Mouse (Mus musculus): ENCODE data around the gene Gm17190. TPM values are rescaled to one million over a fixed set of nuclear protein-coding genes. Genes with fewer than 3 reads are reported as not detected.

The Gm17190 gene
- polyA plus RNA-seq, 1 experiment from 2014 or later: not detected

DNA sequence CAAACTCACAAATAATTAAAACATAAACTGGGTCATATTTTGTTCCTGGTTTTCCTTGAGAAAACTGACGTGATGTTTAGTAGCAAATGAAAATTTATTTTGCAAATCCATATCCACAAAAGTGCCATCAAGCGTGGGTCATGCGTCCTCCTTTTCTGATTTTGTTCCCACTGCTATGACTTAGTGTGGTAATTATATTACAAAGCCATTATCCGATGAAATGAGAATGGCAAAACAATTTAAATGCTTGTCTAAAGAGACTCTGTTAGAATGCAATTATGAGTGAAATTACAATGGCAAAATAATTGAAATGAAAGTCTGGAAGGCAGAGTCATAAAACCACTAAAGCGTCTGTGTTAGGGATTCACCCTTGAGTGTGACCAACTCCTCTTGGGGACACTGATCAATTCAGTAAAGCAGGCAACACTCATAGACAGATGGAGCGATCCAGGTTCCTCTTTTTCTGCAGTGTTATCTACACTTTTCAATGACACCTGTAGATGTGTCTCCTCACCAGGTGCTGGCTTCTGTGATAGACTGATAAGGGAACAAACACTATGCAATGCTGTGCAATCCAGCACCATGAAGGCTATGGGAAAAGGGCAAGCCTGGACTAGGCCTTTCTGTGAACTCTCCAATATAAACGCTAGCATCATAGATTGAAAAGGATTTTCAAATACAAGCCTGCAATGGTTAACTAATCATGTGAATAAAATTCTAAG is 3.9 kb downstream of the Gm17190 start:
- H3K27ac ChIP-seq (replicated peaks): no peak overlapping the region
- no peak overlapping the region for H3K4me3 ChIP-seq (ENCODE audit: low read depth, low read length)
- H3K36me3 ChIP-seq (ENCODE audit: control insufficient read depth, insufficient read depth, low read length): no peaks in the 10 kb centered on the region
- 68% methylated on average over 7 of the region's 7 CpGs for WGBS
- no peak for DNase-seq (ENCODE audit: low spot score)
- no peak for TF ChIP-seq EP300 (optimal IDR thresholded peaks at IDR 0.05)
- no peak for TF ChIP-seq CTCF (IDR thresholded peaks at IDR 0.05; ENCODE audit: low read depth)
- no peak overlapping the region for H3K4me2 ChIP-seq (replicated peaks; ENCODE audit: low read depth)
- H3K9me3 ChIP-seq (ENCODE audit: control insufficient read depth, low read length): no peaks in the 10 kb centered on the region
- no peaks in the 10 kb centered on the region for H3K27me3 ChIP-seq (ENCODE audit: control insufficient read depth, insufficient read depth, low read length)
- no peak overlapping the region for H3K9ac ChIP-seq (ENCODE audit: low read length)
- ATAC-seq (ENCODE audit: low FRiP score, low TSS enrichment): no peak
- H3K4me1 ChIP-seq (replicated peaks; ENCODE audit: control insufficient read depth, insufficient read depth): no peaks in the 10 kb centered on the region

DNA sequence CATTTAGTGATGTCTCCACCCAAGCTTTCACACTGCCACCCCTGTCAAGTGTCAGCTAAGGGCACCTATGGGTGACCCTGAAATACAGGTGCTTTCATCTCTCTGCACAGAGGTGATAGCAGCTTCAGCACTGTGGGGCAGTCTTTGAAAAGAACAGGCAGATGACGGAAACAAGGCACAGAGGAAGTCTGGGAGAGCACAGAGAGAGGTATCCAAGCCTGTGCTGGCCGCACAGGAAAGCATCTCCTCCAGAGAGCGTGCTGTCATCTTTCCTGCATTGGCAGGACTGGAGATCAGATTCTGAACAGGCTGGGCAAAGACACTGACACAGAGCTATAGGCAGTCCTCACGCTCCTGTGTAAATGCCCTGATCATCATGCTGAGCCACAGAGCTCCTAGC is 9.1 kb downstream of the Gm17190 start:
- Histone ChIP-seq H3K36me3 (ENCODE audit: control insufficient read depth, insufficient read depth, low read length) (no peaks in the 10 kb centered on the region), H3K4me3 (ENCODE audit: low read depth, low read length) (no peak overlapping the region), H3K4me2 (replicated peaks; ENCODE audit: low read depth) (no peak overlapping the region), H3K27me3 (ENCODE audit: control insufficient read depth, insufficient read depth, low read length) (no peaks in the 10 kb centered on the region), H3K9ac (ENCODE audit: low read length) (no peak overlapping the region), H3K4me1 (replicated peaks; ENCODE audit: control insufficient read depth, insufficient read depth) (no peaks in the 10 kb centered on the region), H3K9me3 (ENCODE audit: control insufficient read depth, low read length) (no peaks in the 10 kb centered on the region), H3K27ac (replicated peaks) (no peak overlapping the region)
- ATAC-seq (ENCODE audit: low FRiP score, low TSS enrichment) (no peak), DNase-seq (ENCODE audit: low spot score) (no peak)
- TF ChIP-seq EP300 (optimal IDR thresholded peaks at IDR 0.05) (no peak), CTCF (IDR thresholded peaks at IDR 0.05; ENCODE audit: low read depth) (no peak)
- whole genome bisulfite sequencing: 59% methylated on average over 4 of the region's 4 CpGs

- no peaks in the 10 kb centered on the region for H3K4me1 ChIP-seq (replicated peaks; ENCODE audit: control insufficient read depth, insufficient read depth)
- 63% methylated on average over 4 of the region's 4 CpGs for WGBS
- DNase-seq (ENCODE audit: low spot score): no peak
Observed at GRCm38 (mm10) chr13:96106367-96106766, 24.5 kb downstream of the Gm17190 start.

DNA sequence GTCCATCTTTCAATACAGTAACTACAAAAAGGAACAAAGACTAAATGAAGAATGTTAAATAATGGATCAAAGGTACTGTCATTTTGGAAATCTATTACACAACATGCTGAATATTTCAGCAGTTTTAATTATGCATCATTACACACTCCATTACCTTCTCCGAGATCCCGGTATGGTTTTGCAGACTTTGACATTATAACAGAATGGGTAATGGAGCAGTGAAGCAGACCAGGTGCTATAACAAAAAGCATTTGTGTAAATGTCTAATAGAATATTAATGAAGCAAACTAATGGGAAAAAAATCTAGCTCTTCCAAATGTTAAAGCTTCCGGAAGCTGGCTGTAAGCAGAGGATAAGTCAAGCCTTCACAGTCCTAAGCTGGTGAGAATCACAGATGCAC is 28.9 kb downstream of the Gm17190 start:
- Histone ChIP-seq H3K4me2 (replicated peaks; ENCODE audit: low read depth) (no peak overlapping the region), H3K36me3 (ENCODE audit: control insufficient read depth, insufficient read depth, low read length) (no peaks in the 10 kb centered on the region), H3K4me1 (replicated peaks; ENCODE audit: control insufficient read depth, insufficient read depth) (no peaks in the 10 kb centered on the region), H3K9me3 (ENCODE audit: control insufficient read depth, low read length) (no peaks in the 10 kb centered on the region), H3K27ac (replicated peaks) (no peak overlapping the region), H3K9ac (ENCODE audit: low read length) (no peak overlapping the region), H3K4me3 (ENCODE audit: low read depth, low read length) (no peak overlapping the region), H3K27me3 (ENCODE audit: control insufficient read depth, insufficient read depth, low read length) (no peaks in the 10 kb centered on the region)
- no peak for ATAC-seq (ENCODE audit: low FRiP score, low TSS enrichment)
- 73% methylated on average over 3 of the region's 3 CpGs for WGBS
- no peak for TF ChIP-seq CTCF (IDR thresholded peaks at IDR 0.05; ENCODE audit: low read depth)
- TF ChIP-seq EP300 (optimal IDR thresholded peaks at IDR 0.05): no peak
- no peak for DNase-seq (ENCODE audit: low spot score)

More at GRCm38 (mm10) chr13:96106367-96106766, 24.5 kb downstream of the Gm17190 start:
- no peaks in the 10 kb centered on the region for H3K27me3 ChIP-seq (ENCODE audit: control insufficient read depth, insufficient read depth, low read length)
- H3K9me3 ChIP-seq (ENCODE audit: control insufficient read depth, low read length): no peaks in the 10 kb centered on the region
- H3K4me2 ChIP-seq (replicated peaks; ENCODE audit: low read depth): no peak overlapping the region
- H3K27ac ChIP-seq (replicated peaks): no peak overlapping the region
- H3K9ac ChIP-seq (ENCODE audit: low read length): no peak overlapping the region
- H3K4me3 ChIP-seq (ENCODE audit: low read depth, low read length): no peak overlapping the region
- no peaks in the 10 kb centered on the region for H3K36me3 ChIP-seq (ENCODE audit: control insufficient read depth, insufficient read depth, low read length)
- ATAC-seq (ENCODE audit: low FRiP score, low TSS enrichment): no peak
- no peak for TF ChIP-seq CTCF (IDR thresholded peaks at IDR 0.05; ENCODE audit: low read depth)
- no peak for TF ChIP-seq EP300 (optimal IDR thresholded peaks at IDR 0.05)

DNA sequence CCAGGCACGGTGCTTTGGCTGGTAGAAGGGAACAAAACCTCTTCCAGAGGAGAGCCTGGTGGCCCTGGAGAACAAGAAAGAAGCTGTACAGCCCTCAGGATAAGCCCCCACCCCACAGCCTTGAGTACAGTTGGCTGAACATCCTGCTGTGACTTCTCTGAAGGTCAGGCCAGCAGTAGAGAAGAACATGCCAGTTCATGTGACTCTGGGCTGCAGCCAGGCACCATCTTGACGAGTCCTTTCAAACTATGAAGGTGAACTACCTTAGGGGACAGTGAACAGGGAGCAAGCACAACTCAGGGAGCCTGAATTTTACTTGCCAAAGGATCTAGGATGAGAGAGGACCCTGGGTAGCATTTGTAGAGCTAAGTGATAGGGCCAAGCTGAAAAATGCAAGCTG is 30.9 kb downstream of the Gm17190 start:
- ATAC-seq (ENCODE audit: low FRiP score, low TSS enrichment): no peak
- no peaks in the 10 kb centered on the region for H3K36me3 ChIP-seq (ENCODE audit: control insufficient read depth, insufficient read depth, low read length)
- H3K4me2 ChIP-seq (replicated peaks; ENCODE audit: low read depth): no peak overlapping the region
- H3K27ac ChIP-seq (replicated peaks): no peak overlapping the region
- H3K4me1 ChIP-seq (replicated peaks; ENCODE audit: control insufficient read depth, insufficient read depth): no peaks in the 10 kb centered on the region
- no peak overlapping the region for H3K4me3 ChIP-seq (ENCODE audit: low read depth, low read length)
- no peaks in the 10 kb centered on the region for H3K9me3 ChIP-seq (ENCODE audit: control insufficient read depth, low read length)
- no peak for TF ChIP-seq EP300 (optimal IDR thresholded peaks at IDR 0.05)
- no peak for DNase-seq (ENCODE audit: low spot score)
- no peak overlapping the region for H3K9ac ChIP-seq (ENCODE audit: low read length)
- 70% methylated on average over 2 of the region's 2 CpGs for WGBS
- no peaks in the 10 kb centered on the region for H3K27me3 ChIP-seq (ENCODE audit: control insufficient read depth, insufficient read depth, low read length)

- H3K4me2 ChIP-seq (replicated peaks; ENCODE audit: low read depth): no peak overlapping the region
- H3K9me3 ChIP-seq (ENCODE audit: control insufficient read depth, low read length): no peaks in the 10 kb centered on the region
- H3K36me3 ChIP-seq (ENCODE audit: control insufficient read depth, insufficient read depth, low read length): no peaks in the 10 kb centered on the region
- H3K4me1 ChIP-seq (replicated peaks; ENCODE audit: control insufficient read depth, insufficient read depth): no peaks in the 10 kb centered on the region
- DNase-seq (ENCODE audit: low spot score) (no peak), ATAC-seq (ENCODE audit: low FRiP score, low TSS enrichment) (no peak)
- WGBS: 60% methylated on average over 5 of the region's 5 CpGs
- no peaks in the 10 kb centered on the region for H3K27me3 ChIP-seq (ENCODE audit: control insufficient read depth, insufficient read depth, low read length)
- no peak overlapping the region for H3K27ac ChIP-seq (replicated peaks)
- H3K9ac ChIP-seq (ENCODE audit: low read length): no peak overlapping the region
- H3K4me3 ChIP-seq (ENCODE audit: low read depth, low read length): no peak overlapping the region
- no peak for TF ChIP-seq EP300 (optimal IDR thresholded peaks at IDR 0.05)
- no peak for TF ChIP-seq CTCF (IDR thresholded peaks at IDR 0.05; ENCODE audit: low read depth)
Observed at GRCm38 (mm10) chr13:96125011-96125410, 43.2 kb downstream of the Gm17190 start.
